15 mouse cellular contexts compared by ENCODE assay signal in genomic region chr15:27483183-27483582, GRCm38 (mm10).
"Had no signal": no experiment of that assay in that cellular context is flagged by ENCODE, and none has a peak within 500 bp of the region (broad histone marks: within the 10 kb centered on the region; RNA-seq: fewer than 3 reads in every experiment).

No protein-coding gene starts in this region.

- H3K4me3 ChIP-seq: limb, embryonic 12.5 days; limb, embryonic 15.5 days; midbrain, embryonic 12.5 days had no signal

- H3K27ac ChIP-seq: limb, embryonic 12.5 days; limb, embryonic 15.5 days; liver, embryonic 14.5 days; macrophage; midbrain, embryonic 12.5 days had no signal

- H3K36me3 ChIP-seq: limb, embryonic 12.5 days; limb, embryonic 15.5 days; midbrain, embryonic 12.5 days had no signal

- DNase-seq: kidney, adult 2 months; kidney, postnatal 10 days; kidney, postnatal 36 days; left cerebral cortex, postnatal 4 days; liver, postnatal 0 days; lung, postnatal 14 days; thymus, adult 18-20 months; thymus, postnatal 36 days had no signal

- H3K4me2 ChIP-seq: limb, embryonic 12.5 days; limb, embryonic 15.5 days; liver, embryonic 11.5 days; midbrain, embryonic 12.5 days had no signal

- H3K27me3 ChIP-seq: limb, embryonic 15.5 days had no signal

- H3K9me3 ChIP-seq: limb, embryonic 12.5 days; limb, embryonic 15.5 days; midbrain, embryonic 12.5 days had no signal

- ATAC-seq: intestine, postnatal 0 days; liver, postnatal 0 days had no signal

- H3K9ac ChIP-seq: limb, embryonic 12.5 days; limb, embryonic 15.5 days; liver, embryonic 14.5 days; liver, postnatal 0 days; midbrain, embryonic 12.5 days had no signal
